Mouse (Mus musculus) kidney, adult 2 months (tissue): ENCODE results near the gene Tuba3a.

Experiments used
- CTCF ChIP-seq: fragments of 200-500 bp; conservative IDR thresholded peaks from 2 replicates; pipeline ENCODE4 v1.5.1; 2011; ENCODE audit warnings: low read depth, mild to moderate bottlenecking, control low read depth, low read length, moderate library complexity, mixed read lengths; ENCODE audit not compliant: insufficient read depth, insufficient read length
- POLR2A ChIP-seq: fragments of 200-500 bp; IDR thresholded peaks from one replicate; pipeline ENCODE4 v1.6.1; 2011; ENCODE audit warnings: low read depth, low read length, control low read depth

GRCm38 (mm10) chr6:125267469-125267868 lies 18.4 kb downstream of the Tuba3a start:
- TF ChIP-seq CTCF = no peak
- no peak for TF ChIP-seq POLR2A
